ENCODE assay signal across 8 mouse cellular contexts in genomic region chr16:26371325-26372053, GRCm38 (mm10). TPM values are rescaled to one million over a fixed set of nuclear protein-coding genes. Genes with fewer than 3 reads are reported as not detected.
A peak's percentile ranks its signal among the peaks of the same experiment; 100 is the strongest.
DNase-seq lines count a peak whose midpoint lies in the region; ATAC-seq lines count a peak whose summit lies in the region.

Cldn1 (minus strand) TSS chr16:26371841.

- H3K9ac ChIP-seq in hindbrain, embryonic 12.5 days, result peak within 1 kb of the TSS; percentile 61

- H3K9me3 ChIP-seq in hindbrain, embryonic 12.5 days (replicated peaks), result no peaks in the 10 kb centered on the region

- peak; percentile 79 for ATAC-seq in hindbrain, embryonic 12.5 days (ENCODE audit: low FRiP score)

- H3K36me3 ChIP-seq in hindbrain, embryonic 12.5 days, result no peaks in the 10 kb centered on the region

- peak; percentile 68 for DNase-seq in NIH3T3 (ENCODE audit: low read depth)
- DNase-seq in cerebellum, postnatal 25 days, result peak; percentile 77 to 87
- peak; percentile 52 to 76 for DNase-seq in frontal cortex, postnatal 25 days (ENCODE audit: low spot score in 2 of 2)
- peak; percentile 68 to 72 for DNase-seq in layer of hippocampus, postnatal 14 days (ENCODE audit: low spot score in 2 of 2)
- peak; percentile 89 for DNase-seq in lung, postnatal 10 days
- DNase-seq in ovary, postnatal 14 days (ENCODE audit: low spot score), result peak; percentile 90
- peak; percentile 50 for DNase-seq in thymus, postnatal 0 days (ENCODE audit: low spot score)

- peak within 1 kb of the TSS; percentile 45 for H3K4me3 ChIP-seq in hindbrain, embryonic 12.5 days

- H3K4me2 ChIP-seq in hindbrain, embryonic 12.5 days (replicated peaks), result peak within 1 kb of the TSS; percentile 91

- WGBS in hindbrain, embryonic 12.5 days, result 4% methylated on average over 33 of the region's 33 CpGs

- H3K27me3 ChIP-seq in hindbrain, embryonic 12.5 days, result 0 out of 2 replicates have a peak, but pooled peaks cover 2% of the 10 kb centered on the region

- H3K27ac ChIP-seq in hindbrain, embryonic 12.5 days, result no peak within 1 kb of the TSS

- H3K4me1 ChIP-seq in hindbrain, embryonic 12.5 days, result peaks cover 6% of the 10 kb centered on the region

RNA-seq across cellular contexts. Expression of gene Cldn1, which starts in this region (rescaled TPM):
- polyA plus RNA-seq in hindbrain, embryonic 12.5 days (2016; fragmentation: Nextera tagmentation; extraction: Ambion mirVana), result 8.7 and 10.0 TPM in 2 replicates
- total RNA-seq in layer of hippocampus, postnatal 14 days (2021), result 1 to 10 TPM; 2.4 to 8.3 TPM
- 3.5 and 4.3 TPM in 2 replicates for polyA plus RNA-seq in thymus, postnatal 0 days (2015; fragmentation: Nextera tagmentation; extraction: Ambion mirVana)
